Mouse (Mus musculus) fat pad, adult 2 months (tissue): ENCODE data around the gene Atp23.
"Not testable (repeated sequence)": the region's sequence is repeated elsewhere in the genome, so short reads cannot be mapped to it uniquely, and the experiment has no call there.

Source experiments
- DNase-seq: peaks from one replicate; pipeline ENCODE4 v3.0.0-alpha.2; 2011; ENCODE audit warnings: low read depth, low spot score; ENCODE audit errors: extremely low read depth

Gene Atp23

GRCm38 (mm10) chr10:126826982-126827381, 74.2 kb downstream of the Atp23 start:
- DNase-seq, result no peak

DNA sequence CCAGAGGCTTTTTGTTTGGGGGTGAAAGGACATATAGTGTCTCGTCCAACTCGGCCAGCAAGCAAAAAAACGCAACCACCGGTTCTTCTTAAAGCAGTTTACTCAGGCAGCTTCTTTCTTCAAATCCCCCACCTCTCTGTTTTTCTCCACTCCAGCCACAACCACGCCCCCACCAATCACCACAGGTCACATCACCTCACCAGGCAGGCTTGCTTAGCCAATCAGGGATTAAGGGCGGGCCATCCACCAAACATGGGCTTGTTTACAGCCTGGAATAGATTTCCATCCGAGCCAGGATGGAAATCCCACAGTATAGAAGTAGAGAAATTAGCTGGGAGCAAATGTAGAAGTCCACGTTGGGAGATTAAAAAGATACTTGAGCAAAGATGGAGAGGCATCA, 74.9 kb downstream of the Atp23 start:
- DNase-seq, result not testable (repeated sequence)

GRCm38 (mm10) chr10:126822418-126822817, 78.7 kb downstream of the Atp23 start:
- no peak for DNase-seq
